21 mouse cellular contexts compared by ENCODE assay signal in genomic region chr3:151442026-151442425, GRCm38 (mm10). TPM values are rescaled to one million over a fixed set of nuclear protein-coding genes. Genes with fewer than 3 reads are reported as not detected.
DNase-seq lines count a peak whose midpoint lies in the region; ATAC-seq and TF ChIP-seq lines count a peak whose summit lies in the region.
"Had no signal": no experiment of that assay in that cellular context is flagged by ENCODE, and none has a peak within 500 bp of the region (broad histone marks: within the 10 kb centered on the region; RNA-seq: fewer than 3 reads in every experiment).

No protein-coding gene starts in this region.

- ATAC-seq in forebrain, embryonic 14.5 days = no peak
- ATAC-seq: activated CD4-positive, CD25-positive, alpha-beta regulatory T cell, adult 4 months; forebrain, embryonic 13.5 days; forebrain, embryonic 16.5 days; Patski had no signal

- H3K9me3 ChIP-seq in forebrain, embryonic 14.5 days (replicated peaks; ENCODE audit: control insufficient read depth, low read length) = no peaks in the 10 kb centered on the region
- H3K9me3 ChIP-seq: embryonic facial prominence, embryonic 10.5 days; embryonic facial prominence, embryonic 12.5 days; forebrain, embryonic 13.5 days had no signal

- H3K4me3 ChIP-seq in heart, adult 2 months = peak overlapping the region; percentile 19; the same call in 1 of the 2 replicates
- no peak overlapping the region for H3K4me3 ChIP-seq in forebrain, embryonic 14.5 days (ENCODE audit: low read depth, low read length)
- H3K4me3 ChIP-seq: embryonic facial prominence, embryonic 10.5 days; embryonic facial prominence, embryonic 12.5 days; forebrain, embryonic 13.5 days had no signal

- no peaks in the 10 kb centered on the region for H3K79me2 ChIP-seq in heart, adult 2 months (replicated peaks; ENCODE audit: control insufficient read depth, insufficient read depth, low read length)

- no peak for TF ChIP-seq POLR2A in heart, adult 2 months (IDR thresholded peaks at IDR 0.05; ENCODE audit: insufficient read depth, low read depth, low read length)

- H3K9ac ChIP-seq in heart, adult 2 months (ENCODE audit: low read depth, low read length) = no peak overlapping the region; the same call in 1 of the 2 replicates
- H3K9ac ChIP-seq in forebrain, embryonic 14.5 days (ENCODE audit: low read length) = no peak overlapping the region
- H3K9ac ChIP-seq: embryonic facial prominence, embryonic 12.5 days; forebrain, embryonic 13.5 days had no signal

- H3K4me1 ChIP-seq in heart, adult 2 months (ENCODE audit: control insufficient read depth, insufficient read depth, low read length) = peaks cover 3% of the 10 kb centered on the region
- H3K4me1 ChIP-seq in forebrain, embryonic 14.5 days (ENCODE audit: control insufficient read depth, insufficient read depth, low read length) = peaks cover 3% of the 10 kb centered on the region; the same call in 1 of the 2 replicates

- TF ChIP-seq CTCF in heart, adult 2 months (IDR thresholded peaks at IDR 0.05) = no peak

- TF ChIP-seq EP300 in heart, adult 2 months (IDR thresholded peaks at IDR 0.05; ENCODE audit: insufficient read depth, low read depth, low read length) = no peak

- no peaks in the 10 kb centered on the region for H3K27me3 ChIP-seq in heart, adult 2 months (ENCODE audit: control insufficient read depth, insufficient read depth, low read length)
- 0 out of 2 replicates have a peak, but pooled peaks cover 4% of the 10 kb centered on the region for H3K27me3 ChIP-seq in forebrain, embryonic 14.5 days (replicated peaks; ENCODE audit: control insufficient read depth, insufficient read depth, low read length)
- H3K27me3 ChIP-seq: embryonic facial prominence, embryonic 12.5 days; forebrain, embryonic 13.5 days; Patski had no signal

- H3K36me3 ChIP-seq in heart, adult 2 months (ENCODE audit: control insufficient read depth, insufficient read depth, low read length) = peaks cover 20% of the 10 kb centered on the region
- no peaks in the 10 kb centered on the region for H3K36me3 ChIP-seq in forebrain, embryonic 14.5 days (ENCODE audit: control insufficient read depth, insufficient read depth, low read length)
- H3K36me3 ChIP-seq: embryonic facial prominence, embryonic 10.5 days; embryonic facial prominence, embryonic 12.5 days had no signal

- H3K27ac ChIP-seq in heart, adult 2 months = peak overlapping the region; percentile 54
- no peak overlapping the region for H3K27ac ChIP-seq in forebrain, embryonic 14.5 days (ENCODE audit: low read depth, low read length)
- H3K27ac ChIP-seq: embryonic facial prominence, embryonic 10.5 days; embryonic facial prominence, embryonic 12.5 days; forebrain, embryonic 13.5 days had no signal

- WGBS in heart, adult 2 months = 57% methylated on average over 2 of the region's 2 CpGs
- 87% methylated on average over 2 of the region's 2 CpGs for WGBS in forebrain, embryonic 14.5 days

- DNase-seq in heart, adult 2 months = no peak
- no peak for DNase-seq in heart, adult 11 months
- DNase-seq in 3T3-L1 (ENCODE audit: low read depth, low spot score) = peak; percentile 63
- no peak for DNase-seq in forebrain, embryonic 14.5 days (ENCODE audit: low spot score)
- DNase-seq in spleen, adult 12 weeks (ENCODE audit: low spot score) = no peak
- DNase-seq: adrenal gland, adult 8-10 months; adrenal gland, postnatal 14 days; adrenal gland, postnatal 36 days; cerebellum, adult 11-12 months; cerebellum, adult 2 months; cerebellum, adult 9-10 months; cerebellum, postnatal 10 days; cerebellum, postnatal 25 days had no signal

- no peak overlapping the region for H3K4me2 ChIP-seq in forebrain, embryonic 14.5 days (ENCODE audit: low read length)
- H3K4me2 ChIP-seq: embryonic facial prominence, embryonic 12.5 days; forebrain, embryonic 13.5 days had no signal

- intact Hi-C loops in heart, adult 2 months (cut with DNase I) = loop anchor here (5.0 kb wide), 1 partner anchor 45 kb away; no protein-coding TSS in a partner anchor

RNA-seq across cellular contexts. Expression of gene Adgrl4, which starts 4.3 kb away (rescaled TPM):
- 10 to 100 TPM; 69.0 to 77.3 TPM for total RNA-seq in heart, adult 2 months (2021)
- polyA plus RNA-seq in heart, adult 2 months (2012; rRNA removed) = 23.9 and 49.1 TPM in 2 replicates
- polyA plus RNA-seq in forebrain, embryonic 14.5 days (2014; fragmentation: Nextera tagmentation; extraction: Ambion mirVana) = 14.9 and 16.0 TPM in 2 replicates
- total RNA-seq: MEL had no signal
- polyA plus RNA-seq: activated CD4-positive, CD25-positive, alpha-beta regulatory T cell, adult 4 months; C2C12; Patski had no signal
